Mouse (Mus musculus): ENCODE results near the gene Exd2. TPM values are rescaled to one million over a fixed set of nuclear protein-coding genes. Genes with fewer than 3 reads are reported as not detected.
"Not testable (repeated sequence)": the region's sequence is repeated elsewhere in the genome, so short reads cannot be mapped to it uniquely, and the experiment has no call there.

Exd2 gene
- polyA plus RNA-seq (2017; shearing (Covaris generic)): 10 to 100 TPM; 17.7 to 35.3 TPM

GRCm38 (mm10) chr12:80462942-80463651 is at the start of gene Exd2:
Exd2 (plus strand) TSS chr12:80463095.
- ATAC-seq: peak; percentile 96

GRCm38 (mm10) chr12:80415100-80415499 is 47.8 kb upstream of the Exd2 start:
- no peak for ATAC-seq

- ATAC-seq: no peak
Observed at GRCm38 (mm10) chr12:80427683-80428082, 35.2 kb upstream of the Exd2 start.

- peak; percentile 37 for ATAC-seq
Observed at GRCm38 (mm10) chr12:80433266-80433665, 29.6 kb upstream of the Exd2 start.

GRCm38 (mm10) chr12:80434601-80434960 is 28.3 kb upstream of the Exd2 start:
- no peak for ATAC-seq

GRCm38 (mm10) chr12:80434961-80435691 is 27.8 kb upstream of the Exd2 start:
- peak; percentile 56 for ATAC-seq

GRCm38 (mm10) chr12:80435887-80436286 is 27.0 kb upstream of the Exd2 start:
- peak; percentile 13 for ATAC-seq

- peak; percentile 62 for ATAC-seq
Observed at GRCm38 (mm10) chr12:80436336-80436976, 26.4 kb upstream of the Exd2 start, which contains the start of gene Dcaf5. Dcaf5 (minus strand) TSS chr12:80436601.

GRCm38 (mm10) chr12:80437051-80437675 is 25.7 kb upstream of the Exd2 start:
- ATAC-seq: no peak

GRCm38 (mm10) chr12:80440957-80441356 is 21.9 kb upstream of the Exd2 start:
- no peak for ATAC-seq

- no peak for ATAC-seq
Observed at GRCm38 (mm10) chr12:80444525-80445109, 18.3 kb upstream of the Exd2 start.

GRCm38 (mm10) chr12:80453506-80453905 is 9.4 kb upstream of the Exd2 start:
- no peak for ATAC-seq

- no peak for ATAC-seq
Observed at GRCm38 (mm10) chr12:80458033-80458432, 4.9 kb upstream of the Exd2 start.

GRCm38 (mm10) chr12:80462292-80462896 is 501 bp upstream of the Exd2 start:
- ATAC-seq: not testable (repeated sequence)

GRCm38 (mm10) chr12:80463666-80464269 is 873 bp downstream of the Exd2 start:
- no peak for ATAC-seq

- no peak for ATAC-seq
Observed at GRCm38 (mm10) chr12:80470206-80470605, 7.3 kb downstream of the Exd2 start.

GRCm38 (mm10) chr12:80471926-80472325 is 9.0 kb downstream of the Exd2 start:
- no peak for ATAC-seq

GRCm38 (mm10) chr12:80473731-80474130 is 10.8 kb downstream of the Exd2 start:
- no peak for ATAC-seq

GRCm38 (mm10) chr12:80479986-80480385 is 17.1 kb downstream of the Exd2 start:
- ATAC-seq: no peak

GRCm38 (mm10) chr12:80483397-80483796 is 20.5 kb downstream of the Exd2 start:
- no peak for ATAC-seq

GRCm38 (mm10) chr12:80493311-80493710 is 30.4 kb downstream of the Exd2 start:
- no peak for ATAC-seq

GRCm38 (mm10) chr12:80495691-80496090 is 32.8 kb downstream of the Exd2 start:
- ATAC-seq: no peak

Measured in CD4-positive, CD25-positive, alpha-beta regulatory T cell, adult 4 months (primary cell).